Mouse (Mus musculus) large intestine, adult 2 months (tissue): ENCODE data around the gene Pnpla8. TPM values are rescaled to one million over a fixed set of nuclear protein-coding genes. Genes with fewer than 3 reads are reported as not detected.

Source experiments
- DNase-seq: peaks from one replicate; pipeline ENCODE4 v3.0.0-alpha.2; 2012; ENCODE audit warnings: low read depth, low spot score
- WGBS: fragments of 180-500 bp; shearing (Covaris S2); methylation state at CpG from one replicate; pipeline ENCODE4 v1.1.7; 2018; 5-methylcytosine and 5-hydroxymethylcytosine counted together
- polyA plus RNA-seq: library from polyadenylated mRNA; depleted of rRNA; stranded (reverse); fragments of >200 nt; gene quantifications from 2 replicates; pipeline ENCODE4 v1.2.3, GENCODE M21; 2012; rRNA removed

Gene Pnpla8
- polyA plus RNA-seq, 1 experiment = 8.0 TPM

GRCm38 (mm10) chr12:44337136-44337640 lies 116.0 kb downstream of the Pnpla8 start:
- WGBS = 90% methylated on average over 2 of the region's 2 CpGs
- DNase-seq = no peak

DNA sequence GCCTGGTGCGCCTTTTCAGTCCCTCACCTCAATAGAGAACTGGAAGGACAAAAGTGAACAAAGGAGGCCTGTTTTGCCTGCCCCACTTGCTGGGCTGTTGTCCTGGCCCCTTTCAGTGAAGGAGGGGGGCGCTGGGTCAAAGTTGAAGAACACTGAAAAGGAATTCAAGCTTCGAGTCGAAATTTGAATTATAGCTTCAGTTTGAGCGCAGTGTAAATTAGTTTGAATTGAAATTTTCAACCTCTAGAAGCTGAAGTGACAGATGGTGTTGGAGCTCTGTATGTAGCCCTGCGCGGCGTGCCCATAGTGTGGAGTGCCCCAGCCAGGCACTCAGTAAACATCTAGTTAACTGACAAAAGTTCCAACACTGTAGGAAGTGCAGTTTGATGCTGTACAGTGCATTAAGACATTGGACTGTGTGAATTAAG lies 117.0 kb downstream of the Pnpla8 start:
- WGBS = 58% methylated on average over 8 of the region's 8 CpGs

DNA sequence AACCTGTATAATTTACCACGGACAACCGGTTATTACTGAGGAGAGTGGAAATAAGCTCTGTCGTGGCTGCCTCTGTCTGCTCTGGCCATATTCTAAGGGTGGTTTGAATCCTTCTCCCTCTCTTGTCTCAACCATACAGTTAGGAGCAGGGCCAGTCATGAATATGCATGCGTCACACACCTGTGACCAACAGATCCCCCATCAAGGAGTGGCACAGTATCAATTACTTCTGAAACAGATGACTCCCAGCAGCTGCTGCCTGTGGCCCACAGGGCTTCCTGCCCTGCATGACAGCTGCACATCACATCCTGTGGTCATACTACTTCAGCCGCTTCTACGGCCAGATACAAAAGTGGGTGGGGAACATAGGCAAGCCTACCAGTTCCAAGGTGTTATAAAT lies 122.9 kb downstream of the Pnpla8 start:
- 65% methylated on average over 6 of the region's 6 CpGs for WGBS
- no peak for DNase-seq

More for the DNA sequence above, 117.0 kb downstream of the Pnpla8 start:
- DNase-seq = no peak

DNA sequence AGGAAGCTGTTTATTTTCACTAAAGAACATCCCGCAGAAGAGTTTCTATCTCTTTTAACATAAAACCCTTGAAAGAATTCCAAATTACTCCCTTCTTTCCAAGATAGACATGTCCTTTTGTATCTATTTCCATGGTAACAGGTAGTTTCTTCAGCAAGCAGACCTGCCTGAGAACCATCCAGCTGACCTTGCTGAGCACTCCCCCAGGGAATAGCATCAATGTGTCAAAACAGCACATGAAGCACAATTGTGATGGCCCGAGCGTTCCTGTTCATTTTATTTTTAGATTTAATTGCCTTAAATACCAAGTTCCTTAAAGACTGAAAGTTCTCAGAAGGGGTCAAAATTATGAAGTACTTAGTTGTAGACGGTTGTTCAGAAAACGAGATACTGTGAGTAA lies 124.1 kb downstream of the Pnpla8 start:
- no peak for DNase-seq
- WGBS = 49% methylated on average over 5 of the region's 5 CpGs

DNA sequence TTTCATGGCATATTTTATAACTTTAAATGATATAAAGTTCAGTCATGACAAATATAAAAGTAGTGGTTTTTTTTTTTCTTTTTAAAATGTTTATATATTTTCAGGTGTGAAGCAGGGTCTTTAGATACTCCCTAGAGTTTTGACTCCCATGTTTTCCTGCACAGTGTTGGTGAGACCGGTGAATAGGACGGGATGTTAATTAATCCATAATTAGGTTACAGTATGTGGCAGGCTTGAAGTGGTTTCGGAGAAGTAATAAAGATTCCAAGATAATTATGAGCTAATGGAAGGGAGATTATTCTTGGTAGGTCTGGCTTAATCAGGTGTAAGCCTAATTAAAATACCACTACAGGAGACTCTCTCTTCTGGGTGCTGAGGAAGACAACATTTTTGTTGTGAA lies 125.0 kb downstream of the Pnpla8 start:
- 90% methylated on average over 3 of the region's 3 CpGs for WGBS

GRCm38 (mm10) chr12:44355116-44355515 lies 133.9 kb downstream of the Pnpla8 start:
- DNase-seq = no peak
- 81% methylated on average over 4 of the region's 4 CpGs for WGBS

More for the DNA sequence above, 125.0 kb downstream of the Pnpla8 start:
- DNase-seq = no peak

GRCm38 (mm10) chr12:44357460-44357859 lies 136.3 kb downstream of the Pnpla8 start:
- 57% methylated on average over 3 of the region's 3 CpGs for WGBS
- no peak for DNase-seq

GRCm38 (mm10) chr12:44357881-44358280 lies 136.7 kb downstream of the Pnpla8 start:
- DNase-seq = no peak
- 95% methylated on average over 1 of the region's 1 CpGs for WGBS

DNA sequence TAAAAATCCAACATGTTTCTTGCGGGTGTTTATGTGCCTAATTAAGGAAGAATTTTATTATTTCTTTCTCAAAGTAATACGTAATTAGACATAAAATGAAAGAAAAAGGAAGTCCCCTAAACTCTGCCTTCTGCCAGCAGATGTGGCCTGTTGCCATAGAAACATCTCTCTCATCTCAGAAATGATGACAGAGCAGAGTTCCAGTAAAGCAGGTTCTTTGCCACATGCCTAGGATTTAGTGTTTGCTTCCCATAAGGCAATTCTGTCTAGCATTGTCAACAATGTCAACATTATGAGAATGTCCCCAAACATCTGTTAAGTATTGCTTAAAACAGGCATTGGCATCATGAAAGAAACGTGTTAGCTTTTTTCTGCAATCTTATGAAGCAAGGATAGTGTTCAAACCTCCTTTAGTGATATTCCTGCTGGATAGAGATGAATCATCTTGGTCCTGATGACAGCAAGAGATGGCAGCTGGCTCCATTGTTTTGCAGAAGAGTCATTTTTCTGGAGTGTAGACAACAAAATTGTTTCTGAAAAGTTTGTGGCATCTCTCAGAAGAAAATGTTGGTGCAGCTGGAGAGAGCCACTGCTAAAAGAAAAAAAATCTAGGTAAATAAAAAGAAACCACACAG lies 150.0 kb downstream of the Pnpla8 start:
- DNase-seq = no peak
- 30% methylated on average over 3 of the region's 3 CpGs for WGBS

Other genes with a start within 250 kb of the Pnpla8 start
- gene Dnajb9, start 11.0 kb upstream of the Pnpla8 start, polyA plus RNA-seq = 4.6 and 4.7 TPM in 2 replicates
- gene Nrcam, start 107.5 kb downstream of the Pnpla8 start, polyA plus RNA-seq = 0.09 and 0.21 TPM in 2 replicates